Mouse (Mus musculus): Measurements from ENCODE around the gene Tnfrsf4. TPM values are rescaled to one million over a fixed set of nuclear protein-coding genes. Genes with fewer than 3 reads are reported as not detected.

The Tnfrsf4 gene
- total RNA-seq, 1 experiment from 2014 or later = 1.5 TPM

Small RNA genes lying within 50 kb of the gene (microRNA-seq; reads per million reads assigned to microRNA genes)
- 3.1 to 16.0 reads per million in 2 experiments for gene Mir200a
- 7.5 to 67.6 reads per million in 2 experiments for gene Mir200b
- 12.7 to 62.9 reads per million in 2 experiments for gene Mir429

Other genes with a start within 250 kb of the Tnfrsf4 start
- gene Vwa1, start 239.1 kb upstream of the Tnfrsf4 start, total RNA-seq (2021) = 2.6 and 3.7 TPM in 2 replicates
- gene Tmem88b, start 228.0 kb upstream of the Tnfrsf4 start, total RNA-seq (2021) = 0.79 and 1.2 TPM in 2 replicates
- not detected in 2 replicates for gene Ankrd65, start 223.4 kb upstream of the Tnfrsf4 start, total RNA-seq (2021)
- 126 and 163 TPM in 2 replicates for gene Mrpl20, start 211.0 kb upstream of the Tnfrsf4 start, total RNA-seq (2021)
- 150 and 170 TPM in 2 replicates for gene Ccnl2, start 201.4 kb upstream of the Tnfrsf4 start, total RNA-seq (2021)
- 135 and 160 TPM in 2 replicates for gene Aurkaip1, start 182.6 kb upstream of the Tnfrsf4 start, total RNA-seq (2021)
- gene Mxra8, start 174.2 kb upstream of the Tnfrsf4 start, total RNA-seq (2021) = 38.1 and 50.3 TPM in 2 replicates
- gene Dvl1, start 166.4 kb upstream of the Tnfrsf4 start, total RNA-seq (2021) = 63.2 and 64.6 TPM in 2 replicates
- gene Tas1r3, start 150.5 kb upstream of the Tnfrsf4 start, total RNA-seq (2021) = 0.52 and 0.55 TPM in 2 replicates
- gene Cptp, start 144.4 kb upstream of the Tnfrsf4 start, total RNA-seq (2021) = 13.8 and 23.0 TPM in 2 replicates
- 32.4 and 36.9 TPM in 2 replicates for gene Ints11, start 144.3 kb upstream of the Tnfrsf4 start, total RNA-seq (2021)
- gene Pusl1, start 122.1 kb upstream of the Tnfrsf4 start, total RNA-seq (2021) = 36.3 and 38.8 TPM in 2 replicates
- gene Acap3, start 122.0 kb upstream of the Tnfrsf4 start, total RNA-seq (2021) = 23.6 and 27.1 TPM in 2 replicates
- gene Ube2j2, start 70.0 kb upstream of the Tnfrsf4 start, total RNA-seq (2021) = 71.7 and 76.6 TPM in 2 replicates
- 70.6 and 77.9 TPM in 2 replicates for gene C1qtnf12, start 51.5 kb upstream of the Tnfrsf4 start, total RNA-seq (2021)
- gene B3galt6, start 21.2 kb upstream of the Tnfrsf4 start, total RNA-seq (2021) = 6.6 and 9.7 TPM in 2 replicates
- gene Sdf4, start 21.0 kb upstream of the Tnfrsf4 start, total RNA-seq (2021) = 248 and 275 TPM in 2 replicates
- not detected in 2 replicates for gene Tnfrsf18, start 12.3 kb downstream of the Tnfrsf4 start, total RNA-seq (2021)
- gene Ttll10, start 45.6 kb downstream of the Tnfrsf4 start, total RNA-seq (2021) = 0.61 TPM in 1 of 2 replicates, not detected in the other
- gene 9430015G10Rik, start 96.1 kb downstream of the Tnfrsf4 start, total RNA-seq (2021) = 13.5 and 16.7 TPM in 2 replicates
- 0.18 TPM in 1 of 2 replicates, not detected in the other for gene Rnf223, start 116.7 kb downstream of the Tnfrsf4 start, total RNA-seq (2021)
- gene Agrn, start 183.6 kb downstream of the Tnfrsf4 start, total RNA-seq (2021) = 33.7 and 46.7 TPM in 2 replicates
- gene Isg15, start 187.0 kb downstream of the Tnfrsf4 start, total RNA-seq (2021) = 1.8 and 7.2 TPM in 2 replicates
- gene AW011738, start 189.5 kb downstream of the Tnfrsf4 start, total RNA-seq (2021) = 3.5 and 3.7 TPM in 2 replicates
- gene Perm1, start 202.0 kb downstream of the Tnfrsf4 start, total RNA-seq (2021) = 3.3 and 4.1 TPM in 2 replicates
- gene Plekhn1, start 221.0 kb downstream of the Tnfrsf4 start, total RNA-seq (2021) = 24.1 and 29.6 TPM in 2 replicates
- gene Noc2l, start 222.2 kb downstream of the Tnfrsf4 start, total RNA-seq (2021) = 45.4 and 52.4 TPM in 2 replicates
- 1.2 and 1.7 TPM in 2 replicates for gene Samd11, start 241.8 kb downstream of the Tnfrsf4 start, total RNA-seq (2021)

Measured in adrenal gland, postnatal 25 days (tissue).